Mouse (Mus musculus) forebrain, postnatal 0 days (tissue): ENCODE results near the gene Tspan18. TPM values are rescaled to one million over a fixed set of nuclear protein-coding genes. Genes with fewer than 3 reads are reported as not detected.

ENCODE experiments used
- ATAC-seq: fragments of 200-750 bp; cut with Nextera tagmentation; 2 replicates; pipeline ENCODE4 v1.8.0; 2017; ENCODE audit warnings: mild to moderate bottlenecking, moderate library complexity
- DNase-seq: peaks from one replicate; pipeline ENCODE4 v3.0.0-alpha.2; 2015
- H3K27ac ChIP-seq: fragments of 300-500 bp; sonication (generic); 2 replicates; pipeline ENCODE4 v1.5.1; 2014; ENCODE audit warnings: low read depth, mild to moderate bottlenecking, antibody characterized with exemption, low read length, moderate library complexity, mixed read lengths
- H3K27me3 ChIP-seq: fragments of 300-500 bp; sonication (generic); 2 replicates; pipeline ENCODE4 v1.6.1; 2014; ENCODE audit warnings: mild to moderate bottlenecking, low read length, mixed read lengths; ENCODE audit not compliant: insufficient read depth
- H3K36me3 ChIP-seq: fragments of 300-500 bp; sonication (generic); 2 replicates; pipeline ENCODE4 v1.6.1; 2014; ENCODE audit warnings: mild to moderate bottlenecking, moderate library complexity; ENCODE audit not compliant: insufficient read depth
- H3K4me1 ChIP-seq: fragments of 300-500 bp; sonication (generic); 2 replicates; pipeline ENCODE4 v1.6.1; 2014; ENCODE audit warnings: antibody characterized with exemption; ENCODE audit not compliant: insufficient read depth
- H3K4me2 ChIP-seq: fragments of 300-500 bp; sonication (generic); 2 replicates; pipeline ENCODE4 v1.6.1; 2014; ENCODE audit warnings: low read depth, mild to moderate bottlenecking, moderate library complexity
- H3K4me3 ChIP-seq: fragments of 300-500 bp; sonication (generic); 2 replicates; pipeline ENCODE4 v1.5.1; 2014; ENCODE audit warnings: low read depth, low read length, mixed read lengths
- H3K9ac ChIP-seq: fragments of 300-500 bp; sonication (generic); 2 replicates; pipeline ENCODE4 v1.6.1; 2014; ENCODE audit warnings: mild to moderate bottlenecking
- H3K9me3 ChIP-seq: fragments of 300-500 bp; sonication (generic); 2 replicates; pipeline ENCODE4 v1.6.1; 2016; ENCODE audit warnings: low read length
- CTCF ChIP-seq: sonication (generic); IDR thresholded peaks from 2 replicates; pipeline ENCODE4 v1.5.1; 2016; ENCODE audit warnings: antibody characterized with exemption, control low read depth, low read depth
- WGBS: fragments of 180-500 bp; shearing (Covaris S2); extraction: QIAGEN DNeasy Blood & Tissue Kit; methylation state at CpG from one replicate; pipeline ENCODE4 v1.1.7; 2014; 5-methylcytosine and 5-hydroxymethylcytosine counted together
- polyA plus RNA-seq: library from polyadenylated mRNA; unstranded; fragments of >200 nt; fragmentation: Nextera tagmentation; extraction: Ambion mirVana; gene quantifications from 2 replicates; pipeline ENCODE4 v1.2.1, GENCODE M21; 2015
- total RNA-seq: library from RNA; depleted of rRNA; stranded (reverse); fragments of >200 nt; gene quantifications from 2 replicates; pipeline ENCODE4 v1.2.3, GENCODE M21; 2014

The Tspan18 gene
- total and polyA plus RNA-seq, 2 experiments from 2014 or later: 14.4 to 23.1 TPM

DNA sequence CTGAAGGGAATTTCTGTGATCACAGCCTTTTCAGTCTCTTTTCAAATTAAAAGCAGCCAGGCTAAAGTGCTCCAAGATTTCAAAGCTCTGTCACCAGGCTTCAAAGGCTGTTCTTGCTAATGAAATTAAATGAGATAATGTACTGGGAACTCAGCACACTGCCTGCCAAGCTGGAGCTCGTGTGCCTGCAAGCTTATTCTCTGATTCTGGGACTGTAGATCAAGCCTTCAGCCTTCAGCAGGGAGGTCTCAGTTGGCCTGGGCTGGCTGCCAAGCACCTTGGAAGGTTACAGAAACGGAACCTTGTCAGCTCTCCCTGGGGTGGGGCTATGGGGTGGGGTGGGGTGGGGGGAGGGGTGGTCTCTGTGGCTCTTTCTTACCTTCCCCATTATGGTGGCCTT lies 171.0 kb downstream of the Tspan18 start:
- ATAC-seq (no peak), DNase-seq (no peak)
- Histone ChIP-seq H3K4me2 (no peak overlapping the region), H3K9ac (no peak overlapping the region), H3K4me3 (no peak overlapping the region), H3K27me3 (no peaks in the 10 kb centered on the region), H3K9me3 (no peaks in the 10 kb centered on the region), H3K4me1 (no peaks in the 10 kb centered on the region), H3K27ac (no peak overlapping the region), H3K36me3 (no peaks in the 10 kb centered on the region)
- TF ChIP-seq CTCF: no peak
- 16% methylated on average over 2 of the region's 2 CpGs for WGBS

DNA sequence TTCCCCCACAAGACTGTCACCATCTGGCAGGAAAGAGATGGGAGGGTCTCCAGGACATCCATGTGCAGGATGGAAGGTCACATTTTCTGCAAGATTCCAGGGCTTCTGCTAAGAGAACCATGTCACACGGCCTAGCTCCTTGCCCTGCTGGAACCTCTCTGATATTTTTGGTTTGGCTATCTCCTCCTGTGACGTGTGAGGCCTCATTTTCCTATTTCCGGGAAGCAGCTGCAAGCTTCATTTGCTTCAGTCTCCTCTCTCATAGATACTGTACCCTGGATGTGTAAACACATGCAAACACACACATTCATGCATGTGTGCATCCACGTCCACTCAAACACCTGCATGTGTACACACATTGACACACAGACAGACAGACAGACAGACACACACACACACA lies 171.5 kb downstream of the Tspan18 start:
- no peak for TF ChIP-seq CTCF
- Histone ChIP-seq H3K9me3 (no peaks in the 10 kb centered on the region), H3K27ac (no peak overlapping the region), H3K4me2 (no peak overlapping the region), H3K4me3 (no peak overlapping the region), H3K4me1 (no peaks in the 10 kb centered on the region), H3K36me3 (no peaks in the 10 kb centered on the region), H3K9ac (no peak overlapping the region), H3K27me3 (no peaks in the 10 kb centered on the region)
- DNase-seq (no peak), ATAC-seq (no peak)
- WGBS: 66% methylated on average over 4 of the region's 4 CpGs

- no peak overlapping the region for H3K9ac ChIP-seq
- no peaks in the 10 kb centered on the region for H3K36me3 ChIP-seq
- no peak overlapping the region for H3K4me3 ChIP-seq
- ATAC-seq (no peak), DNase-seq (no peak)
- TF ChIP-seq CTCF: no peak
- H3K27me3 ChIP-seq: no peaks in the 10 kb centered on the region
- 92% methylated on average over 7 of the region's 7 CpGs for WGBS
- H3K4me1 ChIP-seq: no peaks in the 10 kb centered on the region
- no peak overlapping the region for H3K27ac ChIP-seq
- H3K4me2 ChIP-seq: no peak overlapping the region
- no peaks in the 10 kb centered on the region for H3K9me3 ChIP-seq
Measured at GRCm38 (mm10) chr2:93161914-93162664, 172.2 kb downstream of the Tspan18 start.

- TF ChIP-seq CTCF: no peak
- DNase-seq: no peak
- Histone ChIP-seq H3K27ac (no peak overlapping the region), H3K9ac (no peak overlapping the region), H3K4me2 (no peak overlapping the region), H3K27me3 (no peaks in the 10 kb centered on the region), H3K9me3 (no peaks in the 10 kb centered on the region), H3K4me1 (no peaks in the 10 kb centered on the region), H3K36me3 (no peaks in the 10 kb centered on the region), H3K4me3 (no peak overlapping the region)
- WGBS: 65% methylated on average over 4 of the region's 4 CpGs
- ATAC-seq: no peak
Measured at GRCm38 (mm10) chr2:93160467-93161035, 173.8 kb downstream of the Tspan18 start.

GRCm38 (mm10) chr2:93154486-93155032 lies 179.7 kb downstream of the Tspan18 start:
- Histone ChIP-seq H3K27ac (no peak overlapping the region), H3K4me1 (no peaks in the 10 kb centered on the region), H3K4me2 (no peak overlapping the region), H3K4me3 (no peak overlapping the region), H3K27me3 (no peaks in the 10 kb centered on the region), H3K9ac (no peak overlapping the region), H3K9me3 (no peaks in the 10 kb centered on the region), H3K36me3 (no peaks in the 10 kb centered on the region)
- no peak for TF ChIP-seq CTCF
- 86% methylated on average over 1 of the region's 1 CpGs for WGBS
- ATAC-seq (no peak), DNase-seq (no peak)

DNA sequence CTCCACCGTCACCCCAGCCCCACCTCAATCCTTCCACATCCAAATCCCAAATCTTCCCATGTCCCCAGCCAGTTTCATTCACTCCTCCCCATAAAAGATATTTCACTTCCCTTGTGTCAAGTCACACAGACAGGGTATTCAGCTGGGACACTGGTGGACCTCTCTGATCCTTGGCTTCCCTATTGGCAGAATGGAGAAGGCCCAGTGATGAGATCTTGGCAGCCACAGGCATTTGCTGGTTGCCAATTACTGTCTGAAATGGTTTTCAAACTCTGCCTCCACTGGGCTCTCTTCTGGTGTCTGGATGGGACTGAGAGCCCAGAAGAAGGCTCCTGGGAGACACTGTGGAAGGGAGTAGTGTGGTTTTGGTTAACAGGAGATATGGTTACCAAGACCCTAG lies 180.5 kb downstream of the Tspan18 start:
- H3K27ac ChIP-seq: no peak overlapping the region
- no peak for DNase-seq
- WGBS: 96% methylated on average over 1 of the region's 1 CpGs
- no peak overlapping the region for H3K4me3 ChIP-seq
- H3K4me1 ChIP-seq: no peaks in the 10 kb centered on the region
- TF ChIP-seq CTCF: no peak
- no peak overlapping the region for H3K9ac ChIP-seq
- no peak for ATAC-seq
- no peaks in the 10 kb centered on the region for H3K36me3 ChIP-seq
- H3K4me2 ChIP-seq: no peak overlapping the region
- no peaks in the 10 kb centered on the region for H3K27me3 ChIP-seq
- H3K9me3 ChIP-seq: no peaks in the 10 kb centered on the region

- peak; percentile 54 for ATAC-seq
- no peak overlapping the region for H3K27ac ChIP-seq
- DNase-seq: peak; percentile 76
Measured at GRCm38 (mm10) chr2:93152883-93153491, 181.3 kb downstream of the Tspan18 start.

More at GRCm38 (mm10) chr2:93152883-93153491, 181.3 kb downstream of the Tspan18 start:
- Histone ChIP-seq H3K4me3 (no peak overlapping the region), H3K9ac (no peak overlapping the region), H3K36me3 (no peaks in the 10 kb centered on the region), H3K27me3 (no peaks in the 10 kb centered on the region), H3K9me3 (no peaks in the 10 kb centered on the region), H3K4me2 (no peak overlapping the region), H3K4me1 (no peaks in the 10 kb centered on the region)
- 45% methylated on average over 7 of the region's 7 CpGs for WGBS
- TF ChIP-seq CTCF: no peak
